Mouse (Mus musculus) E14TG2a.4 (cell line): ENCODE measurements around the gene St3gal6.

ENCODE experiments used
- H3K27me3 ChIP-seq: 2 replicates; pipeline ENCODE4 v1.6.1; 2014; ENCODE audit warnings: low read length, control low read depth; ENCODE audit not compliant: insufficient read depth
- H3K36me3 ChIP-seq: 2 replicates; pipeline ENCODE4 v1.6.1; 2014; ENCODE audit warnings: low read length, control low read depth; ENCODE audit not compliant: insufficient read depth
- H3K4me1 ChIP-seq: replicated peaks from 2 replicates; pipeline ENCODE4 v1.6.1; 2014; ENCODE audit warnings: low read depth, low read length, control low read depth
- H3K4me3 ChIP-seq: replicated peaks from 2 replicates; pipeline ENCODE4 v1.5.1; 2014; ENCODE audit warnings: mild to moderate bottlenecking, low read length
- H3K9me3 ChIP-seq: 2 replicates; pipeline ENCODE4 v1.6.1; 2014; ENCODE audit warnings: low read length, control low read depth
- CTCF ChIP-seq: conservative IDR thresholded peaks from 2 replicates; pipeline ENCODE4 v1.5.1; 2014; ENCODE audit warnings: low read length
- NANOG ChIP-seq: IDR thresholded peaks from 2 replicates; pipeline ENCODE4 v1.6.1; 2014; ENCODE audit warnings: borderline replicate concordance, low read length, mixed read lengths
- POU5F1 ChIP-seq: IDR thresholded peaks from 2 replicates; pipeline ENCODE4 v1.6.1; 2014; ENCODE audit warnings: low read length, borderline replicate concordance

The St3gal6 gene

DNA sequence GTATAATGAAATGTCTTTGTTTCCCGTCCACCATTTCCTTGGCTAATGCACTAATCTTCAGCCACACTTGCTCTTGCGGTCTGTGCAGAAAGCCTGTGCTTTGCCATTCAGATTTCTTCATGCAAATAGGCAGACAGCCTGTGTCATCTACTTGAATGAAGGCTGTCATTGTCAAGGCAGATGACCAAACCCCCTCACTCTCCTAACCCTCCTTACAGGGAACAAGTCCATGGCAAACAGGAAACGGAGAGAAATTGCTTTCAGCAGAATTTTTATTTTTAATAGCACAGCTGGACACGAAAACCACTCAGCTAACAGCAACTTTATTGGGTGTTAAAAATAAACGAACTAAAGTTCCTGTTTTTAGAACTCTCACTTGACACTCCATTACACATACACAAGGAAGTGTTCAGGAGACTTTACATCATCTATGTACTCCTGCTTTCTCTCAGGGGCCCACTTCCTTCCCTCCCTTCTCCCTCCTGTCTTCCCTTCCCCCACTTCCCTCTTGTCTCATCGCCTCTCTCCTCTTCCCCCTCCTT lies 22.2 kb downstream of the St3gal6 start:
- no peaks in the 10 kb centered on the region for H3K27me3 ChIP-seq
- no peaks in the 10 kb centered on the region; the same call in 1 of the 2 replicates for H3K9me3 ChIP-seq
- no peak overlapping the region for H3K4me3 ChIP-seq
- no peak for TF ChIP-seq NANOG
- TF ChIP-seq CTCF, result no peak
- TF ChIP-seq POU5F1, result no peak
- no peaks in the 10 kb centered on the region for H3K4me1 ChIP-seq
- H3K36me3 ChIP-seq, result no peaks in the 10 kb centered on the region

DNA sequence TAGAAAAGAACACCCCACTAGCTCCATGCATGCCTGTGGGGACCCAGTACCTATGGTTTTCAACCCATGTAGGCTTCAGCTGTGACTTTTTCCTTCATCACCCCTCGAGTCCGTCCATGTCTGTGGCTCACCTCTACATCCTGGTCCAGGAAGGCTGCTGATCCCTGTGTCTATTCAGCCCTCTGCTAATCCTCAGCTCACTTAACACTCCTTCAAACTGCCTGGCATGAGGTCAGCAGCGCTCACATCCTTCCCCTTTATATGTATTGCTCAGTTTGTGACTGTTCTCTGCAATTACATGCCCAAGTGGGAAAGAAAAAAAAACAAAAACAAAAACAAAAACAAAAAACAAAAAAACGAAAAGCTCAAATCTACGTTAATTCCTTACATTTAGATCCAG lies 24.4 kb downstream of the St3gal6 start:
- H3K9me3 ChIP-seq, result no peaks in the 10 kb centered on the region
- H3K36me3 ChIP-seq, result no peaks in the 10 kb centered on the region
- H3K4me1 ChIP-seq, result no peaks in the 10 kb centered on the region
- H3K4me3 ChIP-seq, result no peak overlapping the region
- TF ChIP-seq CTCF (no peak), POU5F1 (no peak), NANOG (no peak)
- H3K27me3 ChIP-seq, result no peaks in the 10 kb centered on the region

DNA sequence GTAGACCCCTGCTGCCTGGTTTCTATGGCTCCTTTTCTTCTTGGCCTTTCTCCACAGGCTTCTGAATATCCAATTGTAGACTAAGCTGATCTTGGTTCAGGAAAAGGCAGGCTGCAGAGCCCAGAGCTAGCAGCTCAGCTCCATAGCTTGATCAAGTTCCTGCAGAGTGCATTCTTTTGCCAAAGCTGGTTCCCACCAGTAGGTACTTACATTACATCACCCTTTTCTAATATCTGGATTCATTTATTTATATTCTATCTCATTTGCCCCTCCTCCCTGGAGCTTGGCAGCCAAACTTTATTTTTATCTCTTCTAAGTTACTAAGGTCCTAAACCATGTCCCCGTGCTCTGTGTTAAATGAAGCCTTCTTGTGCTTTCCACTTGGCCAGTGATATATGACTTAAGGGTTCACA lies 24.9 kb downstream of the St3gal6 start:
- no peaks in the 10 kb centered on the region for H3K4me1 ChIP-seq
- TF ChIP-seq POU5F1 (no peak), NANOG (no peak), CTCF (no peak)
- H3K27me3 ChIP-seq, result no peaks in the 10 kb centered on the region
- H3K36me3 ChIP-seq, result no peaks in the 10 kb centered on the region
- H3K9me3 ChIP-seq, result no peaks in the 10 kb centered on the region
- H3K4me3 ChIP-seq, result no peak overlapping the region

DNA sequence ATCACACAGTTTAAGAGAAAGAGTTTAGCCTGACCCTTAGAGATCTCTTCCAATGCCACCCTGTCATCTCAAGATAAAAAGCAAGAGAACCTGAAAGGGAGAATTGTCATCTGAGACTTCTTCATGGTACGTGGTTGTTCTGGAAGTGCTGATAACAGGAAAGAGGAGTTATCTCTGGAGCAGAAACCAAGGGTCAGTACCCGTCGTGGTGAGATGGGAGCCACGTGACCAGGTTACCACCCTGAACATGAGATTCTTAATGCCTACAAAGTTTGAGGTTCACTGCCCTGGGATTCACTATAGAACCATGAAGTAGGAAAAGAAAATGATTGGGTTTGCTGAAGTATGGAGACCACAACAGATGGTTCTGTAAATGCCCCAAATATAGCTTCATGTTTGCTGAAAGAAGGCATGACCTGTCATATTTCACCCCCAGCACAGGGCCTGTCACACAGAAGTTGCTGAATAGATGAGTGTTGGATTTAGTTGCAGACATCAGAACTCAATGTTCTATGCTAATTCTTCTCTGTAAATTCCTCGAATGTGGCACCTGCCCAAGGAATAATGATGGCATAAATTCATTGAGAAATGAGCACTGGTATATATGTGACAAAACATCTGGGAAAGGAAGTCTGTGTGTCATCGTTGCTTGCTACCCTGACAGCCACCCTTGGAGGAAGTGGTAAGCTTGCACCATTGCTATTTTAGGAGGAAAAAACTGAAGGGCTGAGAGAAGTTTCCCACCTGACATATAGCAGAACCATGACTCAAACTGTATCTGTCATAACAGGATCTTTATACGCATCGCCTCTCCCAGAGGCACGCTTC lies 25.9 kb downstream of the St3gal6 start:
- H3K4me3 ChIP-seq, result no peak overlapping the region
- no peak for TF ChIP-seq NANOG
- no peak for TF ChIP-seq POU5F1
- TF ChIP-seq CTCF, result no peak

DNA sequence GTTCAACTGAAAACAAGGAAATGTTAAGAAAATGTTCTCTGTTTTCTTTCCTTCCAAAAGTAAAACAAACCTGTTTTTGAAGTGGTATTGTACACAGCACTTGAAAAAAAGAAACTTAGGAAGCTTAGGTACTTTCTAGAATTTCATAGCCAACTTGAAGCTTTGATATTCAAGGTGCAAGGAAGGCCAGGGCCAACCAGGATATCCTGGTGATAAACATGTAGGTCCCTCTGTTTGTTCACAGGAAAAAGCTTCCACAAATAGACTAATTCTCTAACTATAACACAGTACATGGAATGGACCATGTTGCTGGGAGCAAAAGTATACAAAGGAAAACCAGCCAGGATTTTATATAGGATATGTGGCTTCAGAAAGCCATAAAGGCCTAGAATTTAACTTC lies 27.3 kb downstream of the St3gal6 start:
- TF ChIP-seq CTCF (no peak), POU5F1 (no peak), NANOG (no peak)
- Histone ChIP-seq H3K36me3 (no peaks in the 10 kb centered on the region), H3K27me3 (no peaks in the 10 kb centered on the region), H3K9me3 (no peaks in the 10 kb centered on the region), H3K4me1 (no peaks in the 10 kb centered on the region), H3K4me3 (no peak overlapping the region)

More for the DNA sequence above, 25.9 kb downstream of the St3gal6 start:
- Histone ChIP-seq H3K27me3 (no peaks in the 10 kb centered on the region), H3K4me1 (no peaks in the 10 kb centered on the region), H3K36me3 (no peaks in the 10 kb centered on the region), H3K9me3 (no peaks in the 10 kb centered on the region)

DNA sequence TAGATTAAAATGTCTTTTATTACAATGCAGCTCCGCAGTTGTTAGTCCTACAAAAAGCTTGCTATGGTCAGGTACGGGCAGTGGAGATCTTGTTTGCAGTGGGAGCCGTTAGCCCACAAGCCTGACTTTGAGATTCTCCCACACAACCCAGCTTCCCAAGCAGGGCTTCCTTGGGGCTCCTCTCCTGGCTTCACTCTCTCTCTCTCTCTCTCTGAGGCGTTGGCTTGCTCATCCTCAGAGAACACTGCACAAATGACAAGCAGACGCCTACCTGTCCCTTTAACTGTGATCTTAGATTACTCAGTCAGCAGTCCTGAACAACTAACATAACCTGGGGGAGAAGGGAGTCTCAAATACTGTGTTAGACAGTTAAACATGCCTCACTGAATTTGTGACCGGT lies 36.2 kb downstream of the St3gal6 start:
- no peaks in the 10 kb centered on the region for H3K36me3 ChIP-seq
- H3K9me3 ChIP-seq, result no peaks in the 10 kb centered on the region
- no peaks in the 10 kb centered on the region for H3K4me1 ChIP-seq
- H3K4me3 ChIP-seq, result no peak overlapping the region
- TF ChIP-seq NANOG (no peak), POU5F1 (no peak), CTCF (no peak)
- H3K27me3 ChIP-seq, result no peaks in the 10 kb centered on the region

DNA sequence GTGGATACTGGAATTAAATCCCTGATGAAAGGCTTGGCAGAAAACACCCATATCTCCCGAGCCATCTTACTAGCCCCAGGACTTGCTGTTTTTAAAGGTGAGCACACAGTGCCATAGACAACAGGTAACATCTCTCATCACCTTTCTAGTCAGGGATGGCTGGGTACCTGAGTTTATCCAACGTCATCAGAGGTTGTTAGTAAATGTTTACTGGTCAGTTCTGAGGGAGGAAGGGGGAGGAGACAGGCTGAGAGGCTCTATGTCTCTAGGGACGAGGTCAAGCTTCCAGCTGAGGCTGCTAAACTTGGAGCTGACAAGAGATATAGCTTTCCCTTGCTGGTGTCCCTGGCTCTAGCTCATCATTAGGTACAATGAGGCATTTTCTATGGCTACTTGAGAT lies 41.7 kb downstream of the St3gal6 start:
- H3K4me3 ChIP-seq, result no peak overlapping the region
- no peaks in the 10 kb centered on the region for H3K4me1 ChIP-seq
- no peaks in the 10 kb centered on the region for H3K27me3 ChIP-seq
- TF ChIP-seq POU5F1 (no peak), NANOG (no peak), CTCF (no peak)
- no peaks in the 10 kb centered on the region for H3K36me3 ChIP-seq
- peaks cover 7% of the 10 kb centered on the region; the same call in 1 of the 2 replicates for H3K9me3 ChIP-seq

DNA sequence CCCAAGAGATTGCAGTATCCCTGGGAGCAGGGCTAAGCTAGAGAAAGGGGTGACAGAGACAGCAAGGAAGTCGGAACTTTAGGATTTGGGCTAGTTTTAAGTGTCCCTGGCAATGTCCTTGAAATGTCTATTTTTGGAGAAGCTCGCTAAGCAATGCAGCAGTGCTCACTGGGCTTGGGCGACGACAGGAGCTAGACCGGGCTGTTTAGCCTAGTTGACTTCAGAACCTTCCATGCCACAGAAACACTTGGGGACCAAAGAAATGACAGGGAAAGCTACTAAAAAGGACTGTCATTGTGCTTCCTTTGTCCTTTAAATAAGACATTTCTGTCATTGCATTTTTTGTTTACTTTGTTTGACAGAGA lies 42.2 kb downstream of the St3gal6 start:
- no peaks in the 10 kb centered on the region for H3K36me3 ChIP-seq
- no peaks in the 10 kb centered on the region for H3K4me1 ChIP-seq
- no peak for TF ChIP-seq POU5F1
- no peak for TF ChIP-seq NANOG
- TF ChIP-seq CTCF, result no peak
- H3K9me3 ChIP-seq, result peaks cover 7% of the 10 kb centered on the region; the same call in 1 of the 2 replicates
- no peak overlapping the region for H3K4me3 ChIP-seq
- H3K27me3 ChIP-seq, result no peaks in the 10 kb centered on the region
